Mouse (Mus musculus) thymus, postnatal 36 days (tissue): ENCODE results near the gene Gm42674.

Source experiments
- DNase-seq, 2 experiments: peaks; one replicate each; pipeline ENCODE4 v3.0.0; 2022; ENCODE audit warnings: mixed read lengths in 2 of 2

The Gm42674 gene

GRCm38 (mm10) chr3:90599401-90599800 is 2.3 kb upstream of the Gm42674 start:
- DNase-seq: no peak

GRCm38 (mm10) chr3:90600036-90600435 is 1.7 kb upstream of the Gm42674 start:
- no peak for DNase-seq

- no peak for DNase-seq
Measured at GRCm38 (mm10) chr3:90600458-90601195, 1.1 kb upstream of the Gm42674 start.

- no peak for DNase-seq
Measured at GRCm38 (mm10) chr3:90603623-90604022, 1.9 kb downstream of the Gm42674 start, which contains the start of gene S100a4. S100a4 (plus strand) TSS chr3:90603771.

- DNase-seq: peak in 1 of 2 experiments; percentile 13
Measured at GRCm38 (mm10) chr3:90604416-90604815, 2.7 kb downstream of the Gm42674 start.

GRCm38 (mm10) chr3:90605049-90605448 is 3.3 kb downstream of the Gm42674 start:
- DNase-seq: no peak

- no peak for DNase-seq
Measured at GRCm38 (mm10) chr3:90605736-90606135, 4.0 kb downstream of the Gm42674 start.

GRCm38 (mm10) chr3:90606185-90606584 is 4.5 kb downstream of the Gm42674 start:
- DNase-seq: no peak

- no peak for DNase-seq
Measured at GRCm38 (mm10) chr3:90607361-90607760, 5.7 kb downstream of the Gm42674 start.

- no peak for DNase-seq
Measured at GRCm38 (mm10) chr3:90608223-90608622, 6.5 kb downstream of the Gm42674 start, which contains the start of gene S100a5. S100a5 (plus strand) TSS chr3:90608523.

- no peak for DNase-seq
Measured at GRCm38 (mm10) chr3:90609102-90609501, 7.4 kb downstream of the Gm42674 start.

GRCm38 (mm10) chr3:90611494-90611893 is 9.8 kb downstream of the Gm42674 start:
- DNase-seq: no peak

GRCm38 (mm10) chr3:90612061-90612460 is 10.4 kb downstream of the Gm42674 start:
- no peak for DNase-seq

GRCm38 (mm10) chr3:90612728-90613291 is 11.1 kb downstream of the Gm42674 start, which contains the start of gene S100a6:
S100a6 (plus strand) TSS chr3:90612882.
- peak; percentile 79 to 83 for DNase-seq

- DNase-seq: no peak
Measured at GRCm38 (mm10) chr3:90613461-90614147, 11.9 kb downstream of the Gm42674 start.

- no peak for DNase-seq
Measured at GRCm38 (mm10) chr3:90614148-90614530, 12.4 kb downstream of the Gm42674 start.

- no peak for DNase-seq
Measured at GRCm38 (mm10) chr3:90614611-90615251, 13.0 kb downstream of the Gm42674 start.

- peak; percentile 76 to 83 for DNase-seq
Measured at GRCm38 (mm10) chr3:90615415-90615814, 13.7 kb downstream of the Gm42674 start.

- DNase-seq: no peak
Measured at GRCm38 (mm10) chr3:90615911-90616310, 14.2 kb downstream of the Gm42674 start.

GRCm38 (mm10) chr3:90617586-90617985 is 15.9 kb downstream of the Gm42674 start:
- DNase-seq: no peak

GRCm38 (mm10) chr3:90621552-90621951 is 19.8 kb downstream of the Gm42674 start:
- no peak for DNase-seq

- peak; percentile 50 to 63 for DNase-seq
Measured at GRCm38 (mm10) chr3:90623435-90624071, 21.8 kb downstream of the Gm42674 start.

- DNase-seq: no peak
Measured at GRCm38 (mm10) chr3:90625496-90625895, 23.8 kb downstream of the Gm42674 start.
